ENCODE assay signal across 20 mouse cellular contexts in genomic region chrX:86854835-86855234, GRCm38 (mm10).
DNase-seq lines count a peak whose midpoint lies in the region; TF ChIP-seq lines count a peak whose summit lies in the region.
"Had no signal": no experiment of that assay in that cellular context is flagged by ENCODE, and none has a peak within 500 bp of the region (broad histone marks: within the 10 kb centered on the region; RNA-seq: fewer than 3 reads in every experiment).

No protein-coding gene starts in this region.

- TF ChIP-seq CTCF in CH12.LX (conservative IDR thresholded peaks at IDR 0.05 in 1 of 2, IDR thresholded peaks at IDR 0.05 in 1 of 2; ENCODE audit: low read depth in 2 of 2, low read length in 2 of 2) (no peak), MEL (IDR thresholded peaks at IDR 0.05 in 2 of 3, conservative IDR thresholded peaks at IDR 0.05 in 1 of 3; ENCODE audit: control insufficient read depth in 1 of 3, insufficient read depth in 1 of 3, low read depth in 2 of 3, low read length in 3 of 3, poor library complexity in 1 of 3, severe bottlenecking in 1 of 3) (no peak)
- no peak for TF ChIP-seq CTCF in gastrocnemius, adult 2 months (IDR thresholded peaks at IDR 0.05)

- H3K4me2 ChIP-seq in CH12.LX (ENCODE audit: insufficient read depth, low read depth, poor library complexity, severe bottlenecking) = no peak overlapping the region

- H3K27ac ChIP-seq in CH12.LX (ENCODE audit: insufficient read depth, low read depth) (no peak overlapping the region), ES-E14 (ENCODE audit: insufficient read depth, low read depth, low read length, poor library complexity, severe bottlenecking) (no peak overlapping the region), MEL (ENCODE audit: control insufficient read depth, low read depth, low read length) (no peak overlapping the region)
- H3K27ac ChIP-seq in gastrocnemius, adult 2 months = no peak overlapping the region

- TF ChIP-seq EP300 in CH12.LX (IDR thresholded peaks at IDR 0.05; ENCODE audit: low read length) = no peak
- TF ChIP-seq EP300 in MEL (IDR thresholded peaks at IDR 0.05; ENCODE audit: low read depth in 1 of 2, low read length in 2 of 2) = no peak

- TF ChIP-seq RAD21 in CH12.LX (IDR thresholded peaks at IDR 0.05; ENCODE audit: low read depth, low read length) (no peak), MEL (IDR thresholded peaks at IDR 0.05; ENCODE audit: low read depth, low read length) (no peak)

- in situ Hi-C loops in CH12.LX (cut with MboI; ENCODE audit: low pct_ligation_motif_present, low pct_unique_long_range_greater_than_20kb, low sequenced_read_pairs) = no loop called here
- in situ Hi-C loops in ES-E14 (cut with MboI; ENCODE audit: low sequenced_read_pairs in 2 of 2, unreplicated experiment in 2 of 2) = no loop called here

- H3K4me1 ChIP-seq in CH12.LX (ENCODE audit: control insufficient read depth in 1 of 2, insufficient read depth in 2 of 2) (no peaks in the 10 kb centered on the region), ES-E14 (ENCODE audit: control insufficient read depth in 2 of 2, insufficient read depth in 2 of 2, low read length in 2 of 2, poor library complexity in 1 of 2) (no peaks in the 10 kb centered on the region), MEL (ENCODE audit: control insufficient read depth in 1 of 2, insufficient read depth in 2 of 2, low read length in 2 of 2) (no peaks in the 10 kb centered on the region)

- dilution Hi-C loops in CH12.LX (cut with MboI; ENCODE audit: extremely low pct_ligation_motif_present, extremely low pct_unique_long_range_greater_than_20kb, low sequenced_read_pairs) = no loop called here

- no peak for DNase-seq in CH12.LX (ENCODE audit: extremely low read depth)
- no peak for DNase-seq in ES-E14 (ENCODE audit: low read depth, low spot score)
- no peak for DNase-seq in MEL (ENCODE audit: low read depth, low spot score)
- no peak for DNase-seq in gastrocnemius, adult 2 months
- no peak for DNase-seq in embryo, embryonic 9.5 days (ENCODE audit: extremely low spot score)
- no peak for DNase-seq in urinary bladder, postnatal 10 days (ENCODE audit: low spot score)
- DNase-seq: adrenal gland, adult 2 months; adrenal gland, adult 8-10 months; adrenal gland, postnatal 10 days; adrenal gland, postnatal 14 days; adrenal gland, postnatal 25 days; adrenal gland, postnatal 36 days; B cell, adult 2 months; cerebellum, adult 11 months; cerebellum, adult 11-12 months; cerebellum, adult 18-20 months; cerebellum, adult 2 months; cerebellum, adult 8-10 months; cerebellum, adult 9-10 months had no signal

- no peaks in the 10 kb centered on the region for H3K36me3 ChIP-seq in CH12.LX (replicated peaks in 1 of 2; ENCODE audit: control insufficient read depth in 1 of 2, insufficient read depth in 1 of 2, low read length in 1 of 2)
- no peaks in the 10 kb centered on the region for H3K36me3 ChIP-seq in ES-E14 (ENCODE audit: control insufficient read depth, insufficient read depth, low read length, poor library complexity, severe bottlenecking)
- no peaks in the 10 kb centered on the region for H3K36me3 ChIP-seq in MEL (ENCODE audit: control insufficient read depth in 1 of 2, insufficient read depth in 2 of 2, low read length in 2 of 2)
- H3K36me3 ChIP-seq: G1E had no signal

- H3K4me3 ChIP-seq in CH12.LX (replicated peaks in 1 of 3; ENCODE audit: low read depth in 2 of 3, low read length in 2 of 3, poor library complexity in 1 of 3) (no peak overlapping the region), ES-E14 (ENCODE audit: insufficient read depth in 1 of 2, low read depth in 1 of 2, low read length in 2 of 2, poor library complexity in 1 of 2, severe bottlenecking in 1 of 2) (no peak overlapping the region), MEL (ENCODE audit: control insufficient read depth in 1 of 2, insufficient read depth in 1 of 2, low read depth in 2 of 2, low read length in 2 of 2) (no peak overlapping the region)
- no peak overlapping the region for H3K4me3 ChIP-seq in gastrocnemius, adult 2 months

- no peaks in the 10 kb centered on the region for H3K79me2 ChIP-seq in CH12.LX (replicated peaks; ENCODE audit: control insufficient read depth, extremely low read depth, insufficient read depth, poor library complexity, severe bottlenecking)
- H3K79me2 ChIP-seq in MEL (ENCODE audit: control insufficient read depth, insufficient read depth, low read length, poor library complexity) = no peaks in the 10 kb centered on the region

- H3K9ac ChIP-seq in CH12.LX (ENCODE audit: insufficient read depth, low read depth) (no peak overlapping the region), ES-E14 (ENCODE audit: insufficient read depth, low read depth, low read length, poor library complexity, severe bottlenecking) (no peak overlapping the region), MEL (ENCODE audit: control insufficient read depth, low read depth, low read length, poor library complexity, severe bottlenecking) (no peak overlapping the region)

- TF ChIP-seq POLR2A in CH12.LX (IDR thresholded peaks at IDR 0.05; ENCODE audit: low read depth, low read length) = no peak
- TF ChIP-seq POLR2A in MEL (IDR thresholded peaks at IDR 0.05; ENCODE audit: control insufficient read depth in 1 of 2, insufficient read depth in 1 of 2, low read depth in 1 of 2, low read length in 2 of 2, poor library complexity in 1 of 2) = no peak

- intact Hi-C loops in gastrocnemius, adult 2 months (cut with DNase I) = no loop called here

- H3K27me3 ChIP-seq in CH12.LX (replicated peaks) (no peaks in the 10 kb centered on the region), MEL (ENCODE audit: control insufficient read depth in 1 of 2, insufficient read depth in 2 of 2, low read length in 2 of 2) (no peaks in the 10 kb centered on the region)

- H3K9me3 ChIP-seq in CH12.LX (replicated peaks; ENCODE audit: low read length) = no peaks in the 10 kb centered on the region
- no peaks in the 10 kb centered on the region for H3K9me3 ChIP-seq in ES-E14 (ENCODE audit: control insufficient read depth, insufficient read depth, low read depth, low read length)
- no peaks in the 10 kb centered on the region for H3K9me3 ChIP-seq in MEL (replicated peaks; ENCODE audit: insufficient read depth, low read length)
- H3K9me3 ChIP-seq: G1E had no signal

TF ChIP-seq in CH12.LX, 34 proteins besides CTCF, POLR2A, EP300 and RAD21:
- peak; percentile 94 for TF ChIP-seq MAFK (IDR thresholded peaks at IDR 0.05; ENCODE audit: insufficient replicate concordance, low read length)
- TF ChIP-seq BHLHE40 (IDR thresholded peaks at IDR 0.05; ENCODE audit: low read depth, low read length) = no peak
TF ChIP-seq in CH12.LX: peak in this region for 1.

TF ChIP-seq in ES-E14, 5 proteins besides CTCF, POLR2A, EP300 and RAD21:
- TF ChIP-seq MAFK (IDR thresholded peaks at IDR 0.05; ENCODE audit: insufficient read depth, low read depth, low read length) = peak; percentile 84
- TF ChIP-seq ZC3H11A (IDR thresholded peaks at IDR 0.05; ENCODE audit: borderline replicate concordance, low read depth, low read length) = no peak

TF ChIP-seq in MEL, 35 proteins besides CTCF, POLR2A, EP300 and RAD21:
- TF ChIP-seq MAX (IDR thresholded peaks at IDR 0.05; ENCODE audit: low read length) (no peak), MAFK (IDR thresholded peaks at IDR 0.05; ENCODE audit: borderline replicate concordance, low read depth, low read length) (peak; percentile 39; the same call in 1 of the 2 replicates)
TF ChIP-seq in MEL: peak in this region for 1.

Comparison
In these comparisons a context has a peak if more than half of its experiments do, and no peak if none do; other contexts are left out.
1. Of the 35 proteins assayed by ChIP-seq in both MEL and CH12.LX: peak only in MEL: none; only in CH12.LX: none; in both: MAFK; in neither: 34.